Mouse (Mus musculus): ENCODE measurements at regions not wholly inside any gene's neighbourhood (a gene's known extent, or its start where the extent isn't known, plus 50 kb on each side); places are given as distances from the start of the nearest gene placed in this dataset.

- Histone ChIP-seq H3K4me3 (replicated peaks in 1 of 3; ENCODE audit: low read depth in 2 of 3, low read length in 2 of 3, poor library complexity in 1 of 3) (no peak overlapping the region), H3K27me3 (replicated peaks) (no peaks in the 10 kb centered on the region), H3K27ac (ENCODE audit: insufficient read depth, low read depth) (no peak overlapping the region), H3K9me3 (replicated peaks; ENCODE audit: low read length) (no peaks in the 10 kb centered on the region), H3K4me2 (ENCODE audit: insufficient read depth, low read depth, poor library complexity, severe bottlenecking) (no peak overlapping the region), H3K4me1 (ENCODE audit: control insufficient read depth in 1 of 2, insufficient read depth in 2 of 2) (peaks cover 20 to 39% of the 10 kb centered on the region in 2 experiments), H3K9ac (ENCODE audit: insufficient read depth, low read depth) (no peak overlapping the region), H3K79me2 (replicated peaks; ENCODE audit: control insufficient read depth, extremely low read depth, insufficient read depth, poor library complexity, severe bottlenecking) (no peaks in the 10 kb centered on the region), H3K36me3 (replicated peaks in 1 of 2; ENCODE audit: control insufficient read depth in 1 of 2, insufficient read depth in 1 of 2, low read length in 1 of 2) (no peaks in the 10 kb centered on the region)
- in situ Hi-C loops (cut with MboI; ENCODE audit: low pct_ligation_motif_present, low pct_unique_long_range_greater_than_20kb, low sequenced_read_pairs) (no loop called here), dilution Hi-C loops (cut with MboI; ENCODE audit: extremely low pct_ligation_motif_present, extremely low pct_unique_long_range_greater_than_20kb, low sequenced_read_pairs) (no loop called here)
- DNase-seq (ENCODE audit: extremely low read depth) = no peak
- TF ChIP-seq PAX5 (IDR thresholded peaks at IDR 0.05; ENCODE audit: low read length) (no peak), EP300 (IDR thresholded peaks at IDR 0.05; ENCODE audit: low read length) (no peak), ZC3H11A (IDR thresholded peaks at IDR 0.05; ENCODE audit: low read depth, low read length) (no peak), E2F4 (IDR thresholded peaks at IDR 0.05; ENCODE audit: insufficient replicate concordance, low read depth, low read length) (no peak), POLR2A (IDR thresholded peaks at IDR 0.05; ENCODE audit: low read depth, low read length) (no peak), SIN3A (IDR thresholded peaks at IDR 0.05; ENCODE audit: low read length) (no peak), CHD1 (IDR thresholded peaks at IDR 0.05; ENCODE audit: low read depth, low read length) (no peak), USF1 (IDR thresholded peaks at IDR 0.05; ENCODE audit: low read depth, low read length) (no peak), RCOR1 (conservative IDR thresholded peaks at IDR 0.05; ENCODE audit: low read depth, low read length) (no peak), ZMIZ1 (IDR thresholded peaks at IDR 0.05; ENCODE audit: low read depth, low read length) (no peak), SMC3 (IDR thresholded peaks at IDR 0.05; ENCODE audit: low read depth, low read length) (no peak), IRF4 (IDR thresholded peaks at IDR 0.05; ENCODE audit: low read depth, low read length) (no peak), ZNF384 (IDR thresholded peaks at IDR 0.05; ENCODE audit: low read depth, low read length) (no peak), USF2 (conservative IDR thresholded peaks at IDR 0.05; ENCODE audit: low read depth, low read length) (no peak), MAFK (IDR thresholded peaks at IDR 0.05; ENCODE audit: insufficient replicate concordance, low read length) (no peak)
These were observed 69.2 kb downstream of the Phlda1 start for GRCm38 (mm10) chr10:111575256-111575655.

- dilution Hi-C loops (cut with MboI; ENCODE audit: extremely low pct_ligation_motif_present, extremely low pct_unique_long_range_greater_than_20kb, low sequenced_read_pairs) (no loop called here), in situ Hi-C loops (cut with MboI; ENCODE audit: low pct_ligation_motif_present, low pct_unique_long_range_greater_than_20kb, low sequenced_read_pairs) (no loop called here)
- Histone ChIP-seq H3K27ac (ENCODE audit: insufficient read depth, low read depth) (no peak overlapping the region), H3K9me3 (replicated peaks; ENCODE audit: low read length) (no peaks in the 10 kb centered on the region), H3K4me1 (ENCODE audit: control insufficient read depth in 1 of 2, insufficient read depth in 2 of 2) (peaks cover 16 to 33% of the 10 kb centered on the region in 2 experiments), H3K79me2 (replicated peaks; ENCODE audit: control insufficient read depth, extremely low read depth, insufficient read depth, poor library complexity, severe bottlenecking) (no peaks in the 10 kb centered on the region), H3K36me3 (replicated peaks in 1 of 2; ENCODE audit: control insufficient read depth in 1 of 2, insufficient read depth in 1 of 2, low read length in 1 of 2) (no peaks in the 10 kb centered on the region), H3K9ac (ENCODE audit: insufficient read depth, low read depth) (no peak overlapping the region), H3K4me2 (ENCODE audit: insufficient read depth, low read depth, poor library complexity, severe bottlenecking) (peak overlapping the region; percentile 73; the same call in 1 of the 2 replicates), H3K27me3 (replicated peaks) (no peaks in the 10 kb centered on the region), H3K4me3 (replicated peaks in 1 of 3; ENCODE audit: low read depth in 2 of 3, low read length in 2 of 3, poor library complexity in 1 of 3) (no peak overlapping the region)
- TF ChIP-seq JUND (conservative IDR thresholded peaks at IDR 0.05; ENCODE audit: low read depth, low read length) (peak; percentile 50; the same call in 1 of the 2 replicates), BHLHE40 (IDR thresholded peaks at IDR 0.05; ENCODE audit: low read depth, low read length) (0 out of 2 replicates have a peak, but pooled peaks have one; percentile 7), CHD1 (IDR thresholded peaks at IDR 0.05; ENCODE audit: low read depth, low read length) (no peak), JUN (IDR thresholded peaks at IDR 0.05; ENCODE audit: insufficient read depth, low read depth, low read length) (peak; percentile 58)
- peak; percentile 40 for DNase-seq (ENCODE audit: extremely low read depth)
These were observed 69.8 kb downstream of the Phlda1 start for GRCm38 (mm10) chr10:111575926-111576325.
